Mouse (Mus musculus) hindbrain, embryonic 16.5 days (tissue): ENCODE data around the gene Gpr157. TPM values are rescaled to one million over a fixed set of nuclear protein-coding genes. Genes with fewer than 3 reads are reported as not detected.

Experiments
- ATAC-seq: fragments of 200-750 bp; cut with Nextera tagmentation; 2 replicates; pipeline ENCODE4 v1.8.0; 2017; ENCODE audit warnings: moderate TSS enrichment, moderate library complexity
- H3K27ac ChIP-seq: fragments of 300-500 bp; sonication (generic); 2 replicates; pipeline ENCODE4 v1.5.1; 2014; ENCODE audit warnings: low read depth, mild to moderate bottlenecking, control low read depth, low read length, moderate library complexity
- H3K27me3 ChIP-seq: fragments of 300-500 bp; sonication (generic); replicated peaks from 2 replicates; pipeline ENCODE4 v1.6.1; 2014; ENCODE audit warnings: low read length; ENCODE audit not compliant: control insufficient read depth, insufficient read depth
- H3K36me3 ChIP-seq: fragments of 300-500 bp; sonication (generic); 2 replicates; pipeline ENCODE4 v1.6.1; 2014; ENCODE audit warnings: mild to moderate bottlenecking, low read length, moderate library complexity, mixed read lengths; ENCODE audit not compliant: control insufficient read depth, insufficient read depth
- H3K4me1 ChIP-seq: fragments of 300-500 bp; sonication (generic); 2 replicates; pipeline ENCODE4 v1.6.1; 2014; ENCODE audit warnings: low read depth, low read length; ENCODE audit not compliant: control insufficient read depth, insufficient read depth
- H3K4me2 ChIP-seq: fragments of 300-500 bp; sonication (generic); 2 replicates; pipeline ENCODE4 v1.6.1; 2014; ENCODE audit warnings: mild to moderate bottlenecking, low read length, control low read depth, moderate library complexity
- H3K4me3 ChIP-seq: fragments of 300-500 bp; sonication (generic); 2 replicates; pipeline ENCODE4 v1.5.1; 2014; ENCODE audit warnings: mild to moderate bottlenecking, low read length, control low read depth, moderate library complexity
- H3K9ac ChIP-seq: fragments of 300-500 bp; sonication (generic); 2 replicates; pipeline ENCODE4 v1.6.1; 2014; ENCODE audit warnings: low read depth, mild to moderate bottlenecking, control low read depth, low read length, moderate library complexity
- H3K9me3 ChIP-seq: fragments of 300-500 bp; sonication (generic); 2 replicates; pipeline ENCODE4 v1.6.1; 2014; ENCODE audit warnings: mild to moderate bottlenecking, low read length, moderate library complexity; ENCODE audit not compliant: control insufficient read depth
- WGBS: fragments of 180-500 bp; shearing (Covaris S2); extraction: QIAGEN DNeasy Blood & Tissue Kit; methylation state at CpG from one replicate; pipeline ENCODE4 v1.1.7; 2014; 5-methylcytosine and 5-hydroxymethylcytosine counted together
- polyA plus RNA-seq: library from polyadenylated mRNA; unstranded; fragments of >200 nt; fragmentation: Nextera tagmentation; extraction: Ambion mirVana; gene quantifications from 2 replicates; pipeline ENCODE4 v1.2.1, GENCODE M21; 2015

Gpr157 gene
- polyA plus RNA-seq, 1 experiment from 2014 or later, result 0.50 TPM

DNA sequence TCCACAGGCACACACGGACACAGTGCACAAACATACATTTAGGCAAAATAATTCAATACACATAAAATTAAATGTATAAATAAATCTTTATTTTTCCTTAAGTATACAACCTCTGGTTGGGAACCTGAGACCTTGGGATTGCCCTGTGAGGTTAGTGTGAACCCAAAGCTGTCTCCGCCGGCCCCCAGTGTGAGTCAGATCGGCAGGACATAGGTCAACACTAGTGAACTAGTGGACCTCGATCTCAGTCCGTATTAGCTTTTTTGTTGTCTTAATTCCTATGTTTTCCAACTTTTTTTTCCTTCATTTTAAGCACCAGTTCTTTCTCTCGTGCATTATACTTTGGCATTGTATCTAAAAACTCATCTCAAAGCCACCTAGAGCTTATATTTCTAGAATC, 40.7 kb downstream of the Gpr157 start:
- no peak overlapping the region for H3K27ac ChIP-seq
- H3K36me3 ChIP-seq, result no peaks in the 10 kb centered on the region
- ATAC-seq, result no peak
- no peaks in the 10 kb centered on the region for H3K9me3 ChIP-seq
- H3K4me2 ChIP-seq, result no peak overlapping the region
- no peak overlapping the region for H3K4me3 ChIP-seq
- WGBS, result 92% methylated on average over 7 of the region's 7 CpGs
- H3K27me3 ChIP-seq, result no peaks in the 10 kb centered on the region
- H3K9ac ChIP-seq, result no peak overlapping the region
- no peaks in the 10 kb centered on the region for H3K4me1 ChIP-seq

DNA sequence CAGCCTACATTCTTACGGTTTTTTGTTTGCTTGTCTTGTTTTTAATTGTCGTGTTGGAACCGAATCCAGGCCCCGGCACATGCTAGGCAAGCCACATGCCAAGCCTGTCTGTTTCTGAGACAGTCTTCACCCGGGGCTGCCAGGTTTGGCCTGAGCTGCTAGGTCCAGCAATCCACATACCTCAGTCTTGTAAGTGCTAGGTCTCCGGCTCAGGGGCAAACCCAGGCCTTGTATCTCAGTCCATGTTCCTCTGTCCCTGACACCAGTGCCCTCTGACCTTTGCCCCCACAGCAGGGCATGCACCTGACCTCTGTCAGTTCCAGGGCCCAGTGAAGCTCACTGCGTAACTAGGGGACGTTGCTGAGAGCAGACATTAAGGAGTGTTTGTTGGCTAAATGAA, 41.4 kb downstream of the Gpr157 start:
- Histone ChIP-seq H3K4me2 (no peak overlapping the region), H3K4me3 (no peak overlapping the region), H3K9ac (no peak overlapping the region), H3K4me1 (no peaks in the 10 kb centered on the region), H3K27me3 (no peaks in the 10 kb centered on the region), H3K27ac (no peak overlapping the region), H3K9me3 (no peaks in the 10 kb centered on the region), H3K36me3 (no peaks in the 10 kb centered on the region)
- ATAC-seq, result no peak
- 63% methylated on average over 8 of the region's 8 CpGs for WGBS

- Histone ChIP-seq H3K4me2 (no peak overlapping the region), H3K27me3 (no peaks in the 10 kb centered on the region), H3K4me1 (no peaks in the 10 kb centered on the region), H3K27ac (no peak overlapping the region), H3K36me3 (no peaks in the 10 kb centered on the region), H3K4me3 (no peak overlapping the region), H3K9me3 (no peaks in the 10 kb centered on the region), H3K9ac (no peak overlapping the region)
- 53% methylated on average over 2 of the region's 2 CpGs for WGBS
- no peak for ATAC-seq
Observed at GRCm38 (mm10) chr4:150130661-150131060, 43.5 kb downstream of the Gpr157 start.

- Histone ChIP-seq H3K4me1 (no peaks in the 10 kb centered on the region), H3K27ac (no peak overlapping the region), H3K9ac (no peak overlapping the region), H3K9me3 (no peaks in the 10 kb centered on the region), H3K27me3 (no peaks in the 10 kb centered on the region), H3K36me3 (no peaks in the 10 kb centered on the region), H3K4me3 (peak overlapping the region; percentile 8; the same call in 1 of the 2 replicates), H3K4me2 (peak overlapping the region; percentile 20)
- 24% methylated on average over 24 of the region's 24 CpGs for WGBS
- ATAC-seq, result no peak
Observed at GRCm38 (mm10) chr4:150132692-150133271, 45.6 kb downstream of the Gpr157 start.

- no peak overlapping the region for H3K27ac ChIP-seq
- no peaks in the 10 kb centered on the region for H3K36me3 ChIP-seq
- peaks cover 2% of the 10 kb centered on the region; the same call in 1 of the 2 replicates for H3K4me1 ChIP-seq
- H3K9me3 ChIP-seq, result no peaks in the 10 kb centered on the region
- no peak overlapping the region for H3K9ac ChIP-seq
- ATAC-seq, result no peak
- 89% methylated on average over 7 of the region's 7 CpGs for WGBS
- no peak overlapping the region for H3K4me3 ChIP-seq
- H3K27me3 ChIP-seq, result no peaks in the 10 kb centered on the region
- H3K4me2 ChIP-seq, result no peak overlapping the region
Observed at GRCm38 (mm10) chr4:150135254-150135653, 48.1 kb downstream of the Gpr157 start.

DNA sequence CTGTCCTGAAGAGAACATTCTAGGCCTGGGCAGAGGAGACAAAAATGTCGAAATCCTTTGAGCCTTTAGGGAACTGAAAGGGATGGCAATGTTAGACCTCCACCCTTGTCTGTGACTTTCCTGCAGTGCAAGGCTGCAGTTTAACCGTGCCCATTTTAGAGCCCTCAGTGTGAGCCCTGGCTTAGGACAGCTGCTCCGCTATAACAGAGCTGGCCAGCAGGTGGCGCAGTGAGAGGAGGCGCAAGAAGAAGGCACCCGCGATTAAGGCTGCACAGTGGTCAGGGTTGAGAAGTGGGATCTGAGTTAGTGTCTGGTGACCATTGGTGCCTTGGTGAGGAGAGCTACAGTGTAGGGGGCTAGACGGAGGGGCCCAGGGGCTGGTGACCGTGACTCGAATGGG, 49.5 kb downstream of the Gpr157 start:
- Histone ChIP-seq H3K27ac (no peak overlapping the region), H3K9me3 (no peaks in the 10 kb centered on the region), H3K4me2 (no peak overlapping the region), H3K27me3 (no peaks in the 10 kb centered on the region), H3K4me1 (peaks cover 2% of the 10 kb centered on the region; the same call in 1 of the 2 replicates), H3K9ac (no peak overlapping the region), H3K4me3 (no peak overlapping the region), H3K36me3 (no peaks in the 10 kb centered on the region)
- peak; percentile 27 for ATAC-seq
- 12% methylated on average over 10 of the region's 10 CpGs for WGBS

DNA sequence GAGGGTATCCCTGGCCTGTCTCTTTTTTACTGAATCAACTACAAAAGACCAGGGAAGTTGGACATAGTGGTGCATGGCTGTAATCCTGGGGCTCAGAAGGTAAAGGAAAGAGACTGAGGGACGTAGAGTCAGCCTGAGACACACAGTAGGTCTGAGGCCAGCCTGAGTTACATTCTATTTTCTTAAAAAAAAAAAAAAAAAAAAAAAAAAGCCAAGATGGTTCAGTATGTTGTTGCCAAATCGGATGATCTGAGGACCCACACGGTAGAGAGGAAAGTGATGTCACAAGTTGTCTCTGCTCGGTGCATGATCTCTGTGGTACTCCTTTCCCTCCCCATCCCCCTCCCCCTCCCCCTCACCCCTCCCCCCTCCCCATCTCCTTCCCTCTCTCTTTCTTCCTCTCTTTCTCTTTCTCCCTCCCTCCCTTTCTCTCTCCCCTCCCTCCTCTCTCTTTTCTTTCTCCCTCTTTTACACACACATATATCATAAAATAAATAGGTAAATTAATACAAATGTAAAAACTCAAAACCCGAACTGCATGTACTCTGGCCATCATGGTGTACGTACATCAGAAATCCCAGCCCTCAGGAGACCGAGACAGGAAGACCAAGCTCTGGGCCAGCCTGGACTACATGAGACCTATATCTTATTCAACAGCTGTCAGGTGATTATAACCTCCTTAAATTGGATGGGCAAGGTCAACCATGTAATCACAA, 50.4 kb downstream of the Gpr157 start:
- no peaks in the 10 kb centered on the region for H3K9me3 ChIP-seq
- peaks cover 2% of the 10 kb centered on the region; the same call in 1 of the 2 replicates for H3K4me1 ChIP-seq
- no peaks in the 10 kb centered on the region for H3K36me3 ChIP-seq
- WGBS, result 85% methylated on average over 7 of the region's 7 CpGs
- no peak overlapping the region for H3K4me3 ChIP-seq
- ATAC-seq, result 0 out of 2 replicates have a peak, but pooled peaks have one; percentile 18
- no peak overlapping the region; the same call in 1 of the 2 replicates for H3K4me2 ChIP-seq
- H3K9ac ChIP-seq, result no peak overlapping the region
- H3K27me3 ChIP-seq, result no peaks in the 10 kb centered on the region
- H3K27ac ChIP-seq, result no peak overlapping the region

GRCm38 (mm10) chr4:150138084-150138543, 50.9 kb downstream of the Gpr157 start:
- H3K4me2 ChIP-seq, result peak overlapping the region; percentile 41

GRCm38 (mm10) chr4:150139090-150139489, 51.9 kb downstream of the Gpr157 start:
- no peak overlapping the region for H3K4me2 ChIP-seq
- no peak overlapping the region for H3K9ac ChIP-seq
- H3K9me3 ChIP-seq, result no peaks in the 10 kb centered on the region
- no peaks in the 10 kb centered on the region for H3K36me3 ChIP-seq
- no peak overlapping the region for H3K27ac ChIP-seq
- H3K4me1 ChIP-seq, result peaks cover 2% of the 10 kb centered on the region; the same call in 1 of the 2 replicates
- no peak for ATAC-seq
- no peak overlapping the region for H3K4me3 ChIP-seq
- no peaks in the 10 kb centered on the region for H3K27me3 ChIP-seq
- WGBS, result 71% methylated on average over 13 of the region's 13 CpGs

More at GRCm38 (mm10) chr4:150138084-150138543, 50.9 kb downstream of the Gpr157 start:
- Histone ChIP-seq H3K9ac (peak overlapping the region; percentile 39), H3K4me3 (peak overlapping the region; percentile 30), H3K27me3 (no peaks in the 10 kb centered on the region), H3K4me1 (peaks cover 2% of the 10 kb centered on the region; the same call in 1 of the 2 replicates), H3K9me3 (no peaks in the 10 kb centered on the region), H3K36me3 (no peaks in the 10 kb centered on the region), H3K27ac (peak overlapping the region; percentile 9)
- ATAC-seq, result peak; percentile 87
- 22% methylated on average over 9 of the region's 9 CpGs for WGBS
